Mouse (Mus musculus) embryo, embryonic 10.5 days (tissue): ENCODE measurements around the gene Csf3.
A peak's percentile ranks its signal among the peaks of the same experiment; 100 is the strongest.
"Not testable (repeated sequence)": the region's sequence is repeated elsewhere in the genome, so short reads cannot be mapped to it uniquely, and the experiment has no call there.

Experiments used
- DNase-seq: peaks from one replicate; pipeline ENCODE4 v3.0.0-alpha.2; 2015; ENCODE audit warnings: low spot score

The Csf3 gene

GRCm38 (mm10) chr11:98730727-98731126 lies 29.7 kb downstream of the Csf3 start:
- no peak for DNase-seq

GRCm38 (mm10) chr11:98731134-98731533 lies 30.1 kb downstream of the Csf3 start:
- no peak for DNase-seq

- no peak for DNase-seq
These were observed 33.0 kb downstream of the Csf3 start for GRCm38 (mm10) chr11:98734020-98734419.

GRCm38 (mm10) chr11:98735111-98735510 lies 34.0 kb downstream of the Csf3 start:
- DNase-seq = no peak

GRCm38 (mm10) chr11:98736176-98736575 lies 35.1 kb downstream of the Csf3 start:
- DNase-seq = no peak

GRCm38 (mm10) chr11:98737220-98737619 lies 36.2 kb downstream of the Csf3 start:
- DNase-seq = not testable (repeated sequence)

- DNase-seq = no peak
These were observed 37.4 kb downstream of the Csf3 start for GRCm38 (mm10) chr11:98738428-98738911.

- no peak for DNase-seq
These were observed 37.9 kb downstream of the Csf3 start for GRCm38 (mm10) chr11:98738925-98739324.

GRCm38 (mm10) chr11:98740026-98740392 lies 38.9 kb downstream of the Csf3 start:
- DNase-seq = no peak

GRCm38 (mm10) chr11:98740393-98741050 lies 39.5 kb downstream of the Csf3 start, which contains the start of gene Thra:
TSS of gene Thra (plus strand) at chr11:98740638.
- peak; percentile 76 for DNase-seq

GRCm38 (mm10) chr11:98741051-98741620 lies 40.1 kb downstream of the Csf3 start:
- peak; percentile 45 for DNase-seq

- peak; percentile 87 for DNase-seq
These were observed 40.7 kb downstream of the Csf3 start for GRCm38 (mm10) chr11:98741622-98742396.

- DNase-seq = peak; percentile 50
These were observed 41.6 kb downstream of the Csf3 start for GRCm38 (mm10) chr11:98742397-98743291.

- DNase-seq = peak; percentile 82
These were observed 42.7 kb downstream of the Csf3 start for GRCm38 (mm10) chr11:98743655-98744345.

- DNase-seq = no peak
These were observed 43.5 kb downstream of the Csf3 start for GRCm38 (mm10) chr11:98744456-98745019.

GRCm38 (mm10) chr11:98745932-98746853 lies 45.1 kb downstream of the Csf3 start:
- no peak for DNase-seq

GRCm38 (mm10) chr11:98746855-98747693 lies 46.0 kb downstream of the Csf3 start:
- peak; percentile 87 for DNase-seq

- no peak for DNase-seq
These were observed 46.9 kb downstream of the Csf3 start for GRCm38 (mm10) chr11:98747804-98748505.
